Mouse (Mus musculus) layer of hippocampus, postnatal 25 days (tissue): ENCODE results near the gene Abraxas1. TPM values are rescaled to one million over a fixed set of nuclear protein-coding genes. Genes with fewer than 3 reads are reported as not detected.

ENCODE experiments used
- total RNA-seq, 2 experiments: library from RNA; stranded (reverse); gene quantifications; 2 replicates each; pipeline ENCODE4 v1.2.3; 2021

Abraxas1 gene
- total RNA-seq, 2 experiments from 2014 or later, result 6.9 to 9.2 TPM

Other genes with a start within 250 kb of the Abraxas1 start
- gene Plac8, start 248.7 kb downstream of the Abraxas1 start, total RNA-seq, result not detected
- 10 to 100 TPM; 72.4 to 78.9 TPM for gene Coq2, start 145.8 kb downstream of the Abraxas1 start, total RNA-seq
- under 1 TPM; 0.49 to 0.52 TPM for gene Hpse, start 101.2 kb downstream of the Abraxas1 start, total RNA-seq
- 10 to 100 TPM; 16.8 to 17.9 TPM for gene Helq, start 22.4 kb downstream of the Abraxas1 start, total RNA-seq
- 10 to 100 TPM; 52.5 to 61.8 TPM for gene Mrps18c, start 22.3 kb downstream of the Abraxas1 start, total RNA-seq
- 1 to 10 TPM; 1.3 to 2.0 TPM for gene Gpat3, start 24.7 kb upstream of the Abraxas1 start, total RNA-seq